Mouse (Mus musculus): ENCODE measurements around the gene Phf7. TPM values are rescaled to one million over a fixed set of nuclear protein-coding genes. Genes with fewer than 3 reads are reported as not detected.

The Phf7 gene
- polyA plus RNA-seq (2016; fragmentation: Nextera tagmentation; extraction: Ambion mirVana) = 8.4 and 11.8 TPM in 2 replicates

GRCm38 (mm10) chr14:31251084-31251604 lies at the start of gene Phf7, which contains the start of gene Bap1:
TSS of gene Phf7 (minus strand) at chr14:31251317.
TSS of gene Bap1 (plus strand) at chr14:31251450.
- DNase-seq (ENCODE audit: low spot score) = peak; percentile 97
- Histone ChIP-seq H3K36me3 (peaks cover 37% of the 10 kb centered on the region), H3K4me3 (peak within 1 kb of the TSS; percentile 95), H3K27ac (peak within 1 kb of the TSS; percentile 99), H3K9me3 (no peaks in the 10 kb centered on the region), H3K27me3 (ENCODE audit: insufficient read depth, poor library complexity, severe bottlenecking) (no peaks in the 10 kb centered on the region), H3K4me1 (peaks cover 18% of the 10 kb centered on the region)
- WGBS = under 1% methylated on average over 70 of the region's 75 CpGs

DNA sequence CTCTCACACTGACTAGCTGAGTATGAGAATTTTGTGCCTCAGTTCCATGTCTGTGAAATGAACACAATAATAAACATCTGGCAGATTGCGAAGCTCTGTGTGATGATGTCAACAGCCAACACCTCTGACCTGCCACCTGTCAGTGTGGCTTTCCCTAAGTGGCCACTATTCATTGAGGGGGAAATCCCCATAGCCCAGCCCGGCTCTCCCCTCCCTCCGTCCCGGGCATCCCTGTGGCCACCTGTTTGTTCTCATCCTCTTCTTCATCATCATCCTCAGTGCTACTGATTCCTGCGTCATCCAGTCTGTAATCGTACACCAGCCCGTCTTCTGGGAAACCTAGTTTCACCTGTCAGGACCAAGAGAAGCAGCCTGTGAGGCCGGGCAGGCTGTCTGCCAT lies 34.6 kb upstream of the Phf7 start:
- H3K36me3 ChIP-seq = no peaks in the 10 kb centered on the region
- WGBS = 79% methylated on average over 8 of the region's 8 CpGs
- peaks cover 13% of the 10 kb centered on the region; the same call in 1 of the 2 replicates for H3K4me1 ChIP-seq
- no peak overlapping the region for H3K4me3 ChIP-seq
- no peak for DNase-seq (ENCODE audit: low spot score)
- no peaks in the 10 kb centered on the region for H3K9me3 ChIP-seq
- peaks cover 39% of the 10 kb centered on the region for H3K27me3 ChIP-seq (ENCODE audit: insufficient read depth, poor library complexity, severe bottlenecking)
- no peak overlapping the region for H3K27ac ChIP-seq

DNA sequence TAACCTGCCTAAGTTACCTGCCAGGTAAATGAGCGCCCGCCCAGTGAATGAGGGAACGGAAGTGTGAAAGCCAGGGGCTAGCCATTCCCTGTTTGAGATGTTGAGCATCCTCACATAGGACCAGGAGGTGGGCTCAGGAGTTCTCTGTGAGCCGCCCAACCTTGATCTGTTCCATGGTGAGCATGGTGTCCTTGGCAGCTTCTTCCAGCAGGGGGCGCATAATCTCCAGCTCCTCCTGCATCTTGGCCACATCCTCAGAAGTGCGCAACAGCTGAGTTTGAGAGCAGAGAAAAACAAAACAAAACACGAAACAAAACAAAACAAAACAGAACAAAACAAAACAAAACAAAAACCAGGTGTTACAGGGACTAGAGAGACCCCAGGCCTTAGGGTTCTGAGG lies 21.0 kb upstream of the Phf7 start:
- Histone ChIP-seq H3K4me3 (no peak overlapping the region), H3K36me3 (no peaks in the 10 kb centered on the region), H3K27me3 (ENCODE audit: insufficient read depth, poor library complexity, severe bottlenecking) (peaks cover 28% of the 10 kb centered on the region; the same call in 1 of the 2 replicates), H3K4me1 (peaks cover 13% of the 10 kb centered on the region), H3K27ac (no peak overlapping the region), H3K9me3 (no peaks in the 10 kb centered on the region)
- 24% methylated on average over 7 of the region's 7 CpGs for WGBS
- no peak for DNase-seq (ENCODE audit: low spot score)

- Histone ChIP-seq H3K36me3 (no peaks in the 10 kb centered on the region), H3K4me1 (peaks cover 13% of the 10 kb centered on the region), H3K27ac (no peak overlapping the region), H3K4me3 (no peak overlapping the region), H3K27me3 (ENCODE audit: insufficient read depth, poor library complexity, severe bottlenecking) (peaks cover 28% of the 10 kb centered on the region; the same call in 1 of the 2 replicates), H3K9me3 (no peaks in the 10 kb centered on the region)
- WGBS = 89% methylated on average over 6 of the region's 6 CpGs
- no peak for DNase-seq (ENCODE audit: low spot score)
Observed at GRCm38 (mm10) chr14:31271121-31271520, 20.0 kb upstream of the Phf7 start.

GRCm38 (mm10) chr14:31269456-31270100 lies 18.5 kb upstream of the Phf7 start:
- Histone ChIP-seq H3K36me3 (no peaks in the 10 kb centered on the region), H3K4me1 (peaks cover 13% of the 10 kb centered on the region), H3K27me3 (ENCODE audit: insufficient read depth, poor library complexity, severe bottlenecking) (peaks cover 28% of the 10 kb centered on the region; the same call in 1 of the 2 replicates), H3K4me3 (peak overlapping the region; percentile 57), H3K27ac (peak overlapping the region; percentile 78), H3K9me3 (no peaks in the 10 kb centered on the region)
- DNase-seq (ENCODE audit: low spot score) = peak; percentile 87
- WGBS = 12% methylated on average over 28 of the region's 28 CpGs

DNA sequence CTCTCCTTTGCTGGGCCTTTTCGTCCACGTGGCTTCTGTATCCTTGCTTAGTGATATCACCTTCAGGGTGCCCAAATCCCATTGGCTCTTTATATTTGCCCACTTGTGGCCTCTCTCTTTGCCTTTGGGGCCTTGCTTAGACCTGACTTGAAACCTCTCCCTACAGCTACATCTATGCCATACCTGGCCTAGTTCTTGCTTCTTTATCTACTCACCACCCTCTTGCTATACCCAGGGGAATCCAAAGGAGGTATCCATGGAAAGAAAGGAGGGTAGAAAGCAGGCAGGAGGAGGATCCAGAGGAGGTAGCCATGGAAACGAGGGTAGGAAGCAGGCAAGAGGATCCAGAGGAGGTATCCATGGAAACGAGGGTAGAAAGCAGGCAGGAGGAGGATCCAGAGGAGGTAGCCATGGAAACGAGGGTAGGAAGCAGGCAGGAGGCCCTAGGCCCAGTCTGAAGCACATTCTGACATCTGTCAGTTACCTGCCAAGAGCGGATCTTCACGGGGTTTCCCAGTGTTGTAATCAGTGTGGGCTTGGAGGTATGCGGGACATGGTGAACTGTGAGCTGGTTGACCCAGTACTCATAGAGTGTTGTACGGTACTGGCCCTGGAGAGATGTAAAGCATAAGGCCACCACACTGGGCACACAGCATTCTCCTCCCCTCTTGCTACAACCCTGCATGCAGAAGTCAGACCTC lies 17.3 kb upstream of the Phf7 start:
- no peak for DNase-seq (ENCODE audit: low spot score)
- no peak overlapping the region for H3K4me3 ChIP-seq
- H3K4me1 ChIP-seq = peaks cover 13% of the 10 kb centered on the region
- H3K27ac ChIP-seq = no peak overlapping the region
- H3K36me3 ChIP-seq = no peaks in the 10 kb centered on the region
- 71% methylated on average over 9 of the region's 9 CpGs for WGBS
- no peaks in the 10 kb centered on the region for H3K9me3 ChIP-seq
- peaks cover 28% of the 10 kb centered on the region; the same call in 1 of the 2 replicates for H3K27me3 ChIP-seq (ENCODE audit: insufficient read depth, poor library complexity, severe bottlenecking)

DNA sequence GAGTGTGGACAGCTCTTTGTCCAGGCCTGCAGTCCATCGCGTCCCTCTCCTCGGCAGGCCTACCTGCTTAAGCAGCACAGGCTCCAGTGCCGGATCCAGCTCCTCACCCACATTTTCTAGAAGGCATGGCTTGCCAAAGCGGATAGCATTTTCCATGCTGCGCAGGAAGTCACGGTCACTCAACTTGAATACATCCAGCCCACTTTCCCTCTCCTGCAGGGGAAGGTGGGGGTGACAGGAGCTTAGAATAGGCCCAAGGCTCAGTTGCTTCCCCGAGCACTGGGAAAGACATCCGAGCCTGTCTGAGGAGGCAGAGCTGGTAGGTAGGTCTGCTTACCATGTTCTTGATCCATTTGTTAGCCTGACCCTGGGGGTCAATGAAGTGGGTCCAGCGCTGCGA lies 16.5 kb upstream of the Phf7 start:
- H3K27me3 ChIP-seq (ENCODE audit: insufficient read depth, poor library complexity, severe bottlenecking) = peaks cover 28% of the 10 kb centered on the region; the same call in 1 of the 2 replicates
- no peaks in the 10 kb centered on the region for H3K9me3 ChIP-seq
- H3K36me3 ChIP-seq = 0 out of 2 replicates have a peak, but pooled peaks cover 4% of the 10 kb centered on the region
- peaks cover 13% of the 10 kb centered on the region for H3K4me1 ChIP-seq
- DNase-seq (ENCODE audit: low spot score) = no peak
- no peak overlapping the region for H3K4me3 ChIP-seq
- 83% methylated on average over 11 of the region's 11 CpGs for WGBS
- H3K27ac ChIP-seq = no peak overlapping the region

- no peak for DNase-seq (ENCODE audit: low spot score)
- Histone ChIP-seq H3K9me3 (no peaks in the 10 kb centered on the region), H3K27ac (no peak overlapping the region), H3K36me3 (peaks cover 69% of the 10 kb centered on the region), H3K4me1 (no peaks in the 10 kb centered on the region), H3K4me3 (no peak overlapping the region), H3K27me3 (ENCODE audit: insufficient read depth, poor library complexity, severe bottlenecking) (no peaks in the 10 kb centered on the region)
- WGBS = 93% methylated on average over 9 of the region's 9 CpGs
Observed at GRCm38 (mm10) chr14:31260932-31261331, 9.8 kb upstream of the Phf7 start.

- no peak for DNase-seq (ENCODE audit: low spot score)
- no peaks in the 10 kb centered on the region for H3K27me3 ChIP-seq (ENCODE audit: insufficient read depth, poor library complexity, severe bottlenecking)
- H3K36me3 ChIP-seq = peaks cover 74% of the 10 kb centered on the region
- 93% methylated on average over 4 of the region's 4 CpGs for WGBS
- H3K9me3 ChIP-seq = no peaks in the 10 kb centered on the region
- no peaks in the 10 kb centered on the region for H3K4me1 ChIP-seq
- no peak overlapping the region for H3K27ac ChIP-seq
- H3K4me3 ChIP-seq = no peak overlapping the region
Observed at GRCm38 (mm10) chr14:31260374-31260773, 9.3 kb upstream of the Phf7 start.

DNA sequence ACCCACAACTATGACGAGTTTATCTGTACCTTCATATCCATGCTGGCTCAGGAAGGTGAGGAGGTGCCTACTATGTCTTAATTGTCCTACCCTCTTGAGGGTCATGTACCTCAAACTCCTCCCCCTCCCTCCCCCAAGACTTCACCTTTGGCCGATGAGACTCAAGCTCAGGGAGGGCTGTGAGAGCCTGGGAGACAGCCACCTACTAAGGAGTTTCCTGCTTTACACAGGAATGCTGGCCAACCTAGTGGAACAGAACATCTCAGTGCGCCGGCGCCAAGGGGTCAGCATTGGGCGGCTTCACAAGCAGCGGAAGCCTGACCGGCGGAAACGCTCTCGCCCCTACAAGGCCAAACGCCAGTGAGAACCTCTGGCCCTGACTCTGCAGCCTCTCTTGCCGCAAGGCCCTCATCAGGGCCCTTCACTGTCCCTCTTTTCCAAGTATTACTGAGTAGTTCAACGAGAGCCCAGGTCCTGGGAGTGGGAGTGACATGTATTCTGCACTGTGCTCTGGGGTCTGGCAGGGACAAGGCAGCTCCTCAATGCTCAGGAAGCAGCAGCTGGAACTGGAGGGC lies 7.4 kb upstream of the Phf7 start:
- 94% methylated on average over 14 of the region's 14 CpGs for WGBS
- no peaks in the 10 kb centered on the region for H3K27me3 ChIP-seq (ENCODE audit: insufficient read depth, poor library complexity, severe bottlenecking)
- no peak for DNase-seq (ENCODE audit: low spot score)
- H3K4me1 ChIP-seq = no peaks in the 10 kb centered on the region
- H3K4me3 ChIP-seq = no peak overlapping the region
- no peaks in the 10 kb centered on the region for H3K9me3 ChIP-seq
- no peak overlapping the region for H3K27ac ChIP-seq
- H3K36me3 ChIP-seq = peaks cover 93% of the 10 kb centered on the region

DNA sequence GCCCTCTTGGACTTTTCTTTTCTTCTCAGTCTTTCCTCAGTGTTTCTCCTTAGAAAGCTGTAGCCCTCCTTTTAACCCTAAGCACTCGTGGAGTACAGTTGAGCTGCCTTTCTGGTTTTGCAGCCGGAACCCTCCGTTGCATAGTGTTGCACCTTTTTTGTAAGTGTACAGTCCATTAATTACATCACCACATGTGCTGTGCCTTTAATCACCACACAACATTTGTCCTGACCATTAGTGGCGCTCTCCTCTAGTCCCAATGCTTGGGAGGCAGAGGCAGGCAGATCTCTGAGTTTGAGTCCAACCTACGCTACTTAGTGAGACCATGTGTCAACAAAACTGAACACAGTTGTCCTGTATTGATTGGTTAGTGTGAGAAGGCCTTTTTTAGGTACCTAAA lies 974 bp upstream of the Phf7 start:
- H3K4me1 ChIP-seq = peaks cover 15% of the 10 kb centered on the region
- H3K9me3 ChIP-seq = no peaks in the 10 kb centered on the region

GRCm38 (mm10) chr14:31251626-31252025 lies 509 bp upstream of the Phf7 start:
- DNase-seq (ENCODE audit: low spot score) = no peak
- H3K36me3 ChIP-seq = peaks cover 42% of the 10 kb centered on the region
- H3K27ac ChIP-seq = peak overlapping the region; percentile 99
- no peaks in the 10 kb centered on the region for H3K9me3 ChIP-seq
- H3K4me1 ChIP-seq = peaks cover 15% of the 10 kb centered on the region
- H3K4me3 ChIP-seq = peak overlapping the region; percentile 95
- no peaks in the 10 kb centered on the region for H3K27me3 ChIP-seq (ENCODE audit: insufficient read depth, poor library complexity, severe bottlenecking)
- 0% methylated on average over 18 of the region's 18 CpGs for WGBS

More for the DNA sequence above, 974 bp upstream of the Phf7 start:
- 87% methylated on average over 5 of the region's 5 CpGs for WGBS
- peak overlapping the region; percentile 99 for H3K27ac ChIP-seq
- peak overlapping the region; percentile 95 for H3K4me3 ChIP-seq
- peaks cover 46% of the 10 kb centered on the region for H3K36me3 ChIP-seq
- no peak for DNase-seq (ENCODE audit: low spot score)
- no peaks in the 10 kb centered on the region for H3K27me3 ChIP-seq (ENCODE audit: insufficient read depth, poor library complexity, severe bottlenecking)

Data from heart, embryonic 10.5 days (tissue).